Mouse (Mus musculus): Measurements from ENCODE around the gene Acsbg1. TPM values are rescaled to one million over a fixed set of nuclear protein-coding genes. Genes with fewer than 3 reads are reported as not detected.

Gene Acsbg1
- total RNA-seq, 2 experiments from 2014 or later, result 0.09 TPM; not detected in 1

Small RNA genes within 50 kb of the gene (microRNA-seq; reads per million reads assigned to microRNA genes)
- 0.20 to 0.69 reads per million in 2 experiments for gene Mir5710

Other genes with a start within 250 kb of the Acsbg1 start
- gene Dmxl2, start 160.2 kb downstream of the Acsbg1 start, total RNA-seq (2021), result 10 to 100 TPM; 21.2 to 24.5 TPM
- not detected for gene Sh2d7, start 122.9 kb downstream of the Acsbg1 start, total RNA-seq (2021)
- 1 to 10 TPM; 1.5 to 2.1 TPM for gene Cib2, start 101.7 kb downstream of the Acsbg1 start, total RNA-seq (2021)
- 100 to 1,000 TPM; 502 TPM for gene Idh3a, start 75.5 kb downstream of the Acsbg1 start, total RNA-seq (2021)
- gene Dnaja4, start 37.0 kb upstream of the Acsbg1 start, total RNA-seq (2021), result 10 to 100 TPM; 40.7 to 43.7 TPM
- gene Wdr61, start 72.6 kb upstream of the Acsbg1 start, total RNA-seq (2021), result 10 to 100 TPM; 47.1 to 49.9 TPM
- under 1 TPM in 1 of 2 experiments, not detected in 1; 0.45 TPM for gene Crabp1, start 102.9 kb upstream of the Acsbg1 start, total RNA-seq (2021)
- 10 to 100 TPM; 47.3 to 48.2 TPM for gene Ireb2, start 201.9 kb upstream of the Acsbg1 start, total RNA-seq (2021)